Mouse (Mus musculus) midbrain, embryonic 11.5 days (tissue): ENCODE measurements around the gene Smarce1. TPM values are rescaled to one million over a fixed set of nuclear protein-coding genes. Genes with fewer than 3 reads are reported as not detected.

Source experiments
- ATAC-seq: fragments of 200-750 bp; cut with Nextera tagmentation; 2 replicates; pipeline ENCODE4 v1.8.0; 2017; ENCODE audit warnings: moderate TSS enrichment, moderate library complexity; ENCODE audit not compliant: low FRiP score
- DNase-seq: peaks from one replicate; pipeline ENCODE4 v3.0.0; 2015; ENCODE audit warnings: low spot score; ENCODE audit errors: missing footprints
- H3K27ac ChIP-seq: fragments of 300-500 bp; sonication (generic); 2 replicates; pipeline ENCODE4 v1.5.1; 2014; ENCODE audit warnings: low read depth, low read length
- H3K27me3 ChIP-seq: fragments of 300-500 bp; sonication (generic); 2 replicates; pipeline ENCODE4 v1.6.1; 2014; ENCODE audit warnings: mild to moderate bottlenecking, low read length, moderate library complexity, mixed read lengths; ENCODE audit not compliant: control insufficient read depth, insufficient read depth
- H3K36me3 ChIP-seq: fragments of 300-500 bp; sonication (generic); 2 replicates; pipeline ENCODE4 v1.6.1; 2014; ENCODE audit warnings: mild to moderate bottlenecking, low read length, moderate library complexity, mixed read lengths; ENCODE audit not compliant: control insufficient read depth, insufficient read depth
- H3K4me1 ChIP-seq: fragments of 300-500 bp; sonication (generic); 2 replicates; pipeline ENCODE4 v1.6.1; 2014; ENCODE audit warnings: low read length; ENCODE audit not compliant: control insufficient read depth, insufficient read depth
- H3K4me2 ChIP-seq: fragments of 300-500 bp; sonication (generic); 2 replicates; pipeline ENCODE4 v1.6.1; 2014; ENCODE audit warnings: mild to moderate bottlenecking, moderate library complexity
- H3K4me3 ChIP-seq: fragments of 300-500 bp; sonication (generic); 2 replicates; pipeline ENCODE4 v1.5.1; 2014; ENCODE audit warnings: low read depth, low read length
- H3K9ac ChIP-seq: fragments of 300-500 bp; sonication (generic); 2 replicates; pipeline ENCODE4 v1.6.1; 2014; ENCODE audit warnings: low read length
- H3K9me3 ChIP-seq: fragments of 300-500 bp; sonication (generic); 2 replicates; pipeline ENCODE4 v1.6.1; 2016; ENCODE audit warnings: low read length; ENCODE audit not compliant: control insufficient read depth
- WGBS: fragments of 180-500 bp; shearing (Covaris S2); extraction: QIAGEN DNeasy Blood & Tissue Kit; methylation state at CpG from one replicate; pipeline ENCODE4 v1.1.7; 2014; 5-methylcytosine and 5-hydroxymethylcytosine counted together
- polyA plus RNA-seq: library from polyadenylated mRNA; unstranded; fragments of >200 nt; fragmentation: Nextera tagmentation; extraction: Ambion mirVana; gene quantifications from 2 replicates; pipeline ENCODE4 v1.2.1, GENCODE M21; 2014

Smarce1 gene
- polyA plus RNA-seq, 1 experiment from 2014 or later = 184 TPM

DNA sequence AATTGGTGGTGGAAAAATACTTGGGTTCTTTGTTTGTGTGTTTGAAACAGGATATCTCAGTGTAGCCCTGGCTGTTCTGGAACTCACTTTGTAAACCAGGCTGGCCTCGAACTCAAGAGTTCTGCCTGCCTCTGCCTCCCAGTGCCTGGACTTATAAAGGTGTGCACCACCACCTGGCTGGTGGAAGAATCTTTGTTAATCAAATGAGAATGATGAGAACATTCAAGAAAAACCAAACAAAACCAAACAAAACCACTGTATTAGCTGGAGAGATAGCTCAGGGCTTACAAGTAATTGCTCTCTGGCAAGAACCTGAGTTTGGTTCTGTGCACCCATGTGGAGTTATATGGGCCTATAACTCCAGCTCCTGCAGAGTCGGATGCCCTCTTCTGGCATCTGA, 61.4 kb downstream of the Smarce1 start:
- DNase-seq (no peak), ATAC-seq (no peak)
- H3K27ac ChIP-seq = no peak overlapping the region
- no peaks in the 10 kb centered on the region for H3K9me3 ChIP-seq
- no peak overlapping the region for H3K4me2 ChIP-seq
- H3K4me3 ChIP-seq = no peak overlapping the region
- no peaks in the 10 kb centered on the region for H3K27me3 ChIP-seq
- WGBS = 89% methylated on average over 2 of the region's 2 CpGs
- no peaks in the 10 kb centered on the region for H3K36me3 ChIP-seq
- no peaks in the 10 kb centered on the region for H3K4me1 ChIP-seq
- H3K9ac ChIP-seq = no peak overlapping the region

DNA sequence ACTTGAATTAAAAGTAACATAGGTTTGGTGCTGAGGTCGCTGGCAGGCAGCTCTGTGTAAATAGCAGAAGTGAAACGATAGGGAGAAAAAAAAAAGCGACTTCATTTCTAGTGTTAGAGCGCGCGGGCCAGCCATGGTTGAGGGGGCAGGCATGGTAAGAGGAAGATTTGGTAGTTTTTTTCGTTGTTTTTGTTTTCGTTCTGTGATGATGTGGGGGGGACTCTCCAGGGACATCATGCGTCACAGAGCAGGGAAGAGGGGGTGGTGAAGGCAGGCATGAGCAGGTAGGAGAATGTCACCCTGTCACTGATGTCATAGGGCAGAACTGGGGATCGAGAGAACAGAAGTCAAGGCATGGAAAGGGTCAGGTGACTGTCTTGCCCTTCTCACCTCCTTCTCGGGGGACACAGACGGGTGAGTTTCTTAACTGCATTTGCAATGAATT, 62.8 kb downstream of the Smarce1 start:
- no peaks in the 10 kb centered on the region for H3K36me3 ChIP-seq
- DNase-seq = no peak
- H3K4me3 ChIP-seq = no peak overlapping the region
- 70% methylated on average over 12 of the region's 12 CpGs for WGBS
- no peaks in the 10 kb centered on the region for H3K4me1 ChIP-seq
- no peak overlapping the region for H3K27ac ChIP-seq
- H3K4me2 ChIP-seq = no peak overlapping the region
- no peaks in the 10 kb centered on the region for H3K27me3 ChIP-seq
- H3K9ac ChIP-seq = no peak overlapping the region
- ATAC-seq = no peak
- no peaks in the 10 kb centered on the region for H3K9me3 ChIP-seq

DNA sequence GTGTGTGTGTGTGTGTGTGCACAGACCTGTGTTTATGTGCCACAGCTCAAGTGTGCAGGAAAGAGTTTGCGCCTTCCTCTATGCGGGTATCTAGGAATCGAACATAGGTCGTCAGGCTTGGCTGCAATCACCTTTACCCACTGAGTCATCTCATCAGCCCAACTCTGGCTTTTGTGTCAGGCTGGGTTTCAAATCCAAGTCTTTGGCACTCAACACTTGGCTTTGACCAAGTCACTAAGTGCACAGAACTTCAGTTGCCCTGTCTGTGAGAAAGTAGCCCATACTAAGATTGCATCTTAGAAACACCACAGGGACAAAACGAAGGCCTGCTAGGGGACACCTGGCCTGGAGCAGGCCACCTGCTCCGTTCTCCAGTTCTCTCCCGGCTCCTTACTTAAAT, 63.2 kb downstream of the Smarce1 start:
- WGBS = 86% methylated on average over 7 of the region's 7 CpGs
- ATAC-seq (no peak), DNase-seq (no peak)
- H3K9ac ChIP-seq = no peak overlapping the region
- no peaks in the 10 kb centered on the region for H3K36me3 ChIP-seq
- no peak overlapping the region for H3K27ac ChIP-seq
- no peak overlapping the region for H3K4me2 ChIP-seq
- H3K4me3 ChIP-seq = no peak overlapping the region
- H3K27me3 ChIP-seq = no peaks in the 10 kb centered on the region
- H3K9me3 ChIP-seq = no peaks in the 10 kb centered on the region
- H3K4me1 ChIP-seq = no peaks in the 10 kb centered on the region

DNA sequence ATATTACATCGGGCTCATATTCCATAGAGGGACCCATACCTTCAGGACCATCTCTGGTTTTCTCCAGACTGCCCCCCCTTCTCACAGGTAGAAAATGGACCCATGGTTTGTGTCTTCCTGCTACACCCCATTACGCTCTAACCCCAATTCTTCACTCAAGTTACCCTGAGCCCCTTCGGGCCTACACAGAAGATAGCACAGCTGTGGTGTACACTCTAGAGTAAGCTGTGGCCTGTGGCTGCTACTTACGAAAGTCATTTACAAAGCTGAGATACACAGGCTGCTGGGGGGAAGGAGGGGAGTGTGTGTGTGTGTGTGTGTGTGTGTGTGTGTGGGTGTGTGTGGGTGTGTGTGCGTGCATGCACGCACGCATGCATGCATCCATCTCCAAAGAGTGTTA, 64.6 kb downstream of the Smarce1 start:
- H3K36me3 ChIP-seq = no peaks in the 10 kb centered on the region
- DNase-seq (no peak), ATAC-seq (no peak)
- H3K4me3 ChIP-seq = no peak overlapping the region
- H3K4me1 ChIP-seq = no peaks in the 10 kb centered on the region
- no peaks in the 10 kb centered on the region for H3K27me3 ChIP-seq
- H3K9ac ChIP-seq = no peak overlapping the region
- WGBS = 96% methylated on average over 7 of the region's 7 CpGs
- no peak overlapping the region for H3K27ac ChIP-seq
- no peak overlapping the region for H3K4me2 ChIP-seq
- H3K9me3 ChIP-seq = no peaks in the 10 kb centered on the region

DNA sequence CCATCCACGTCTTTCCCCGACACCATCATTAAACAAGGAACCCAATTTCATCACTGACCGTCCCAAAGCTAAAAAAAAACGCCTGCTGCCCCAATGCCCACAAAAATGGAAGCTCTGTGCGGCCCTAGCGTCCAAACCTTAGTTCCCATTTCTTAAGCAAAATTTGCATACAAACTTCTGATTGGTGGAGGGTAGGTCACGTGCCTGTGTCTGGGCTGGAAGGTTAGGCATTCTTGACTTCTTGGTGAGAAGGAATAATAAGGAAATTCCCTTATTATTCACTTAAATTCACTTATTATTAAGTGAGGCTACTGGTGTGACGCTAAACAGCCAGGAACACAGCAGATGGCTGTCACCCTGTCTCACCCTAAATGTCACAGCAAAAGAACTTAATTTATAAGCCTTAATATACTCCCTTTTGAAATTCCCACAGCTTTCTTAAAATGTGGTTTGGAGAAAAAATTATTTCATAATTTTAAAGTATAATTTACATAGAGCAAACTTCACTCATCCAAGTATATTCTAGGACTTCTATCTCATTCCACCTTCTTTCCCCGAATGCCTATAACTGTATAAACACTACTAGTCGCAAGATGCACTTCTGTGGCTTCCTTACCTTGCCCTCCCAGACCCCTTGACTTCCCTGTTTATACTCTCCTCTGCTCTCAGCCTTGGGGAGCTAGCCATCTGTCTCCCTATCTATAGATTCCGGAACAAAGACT, 65.6 kb downstream of the Smarce1 start:
- no peaks in the 10 kb centered on the region for H3K36me3 ChIP-seq
- H3K4me1 ChIP-seq = no peaks in the 10 kb centered on the region
- H3K9ac ChIP-seq = no peak overlapping the region
- H3K27ac ChIP-seq = no peak overlapping the region
- no peak overlapping the region for H3K4me3 ChIP-seq
- WGBS = 80% methylated on average over 11 of the region's 11 CpGs
- H3K27me3 ChIP-seq = no peaks in the 10 kb centered on the region
- no peak for DNase-seq
- no peak overlapping the region for H3K4me2 ChIP-seq
- H3K9me3 ChIP-seq = no peaks in the 10 kb centered on the region
- no peak for ATAC-seq

DNA sequence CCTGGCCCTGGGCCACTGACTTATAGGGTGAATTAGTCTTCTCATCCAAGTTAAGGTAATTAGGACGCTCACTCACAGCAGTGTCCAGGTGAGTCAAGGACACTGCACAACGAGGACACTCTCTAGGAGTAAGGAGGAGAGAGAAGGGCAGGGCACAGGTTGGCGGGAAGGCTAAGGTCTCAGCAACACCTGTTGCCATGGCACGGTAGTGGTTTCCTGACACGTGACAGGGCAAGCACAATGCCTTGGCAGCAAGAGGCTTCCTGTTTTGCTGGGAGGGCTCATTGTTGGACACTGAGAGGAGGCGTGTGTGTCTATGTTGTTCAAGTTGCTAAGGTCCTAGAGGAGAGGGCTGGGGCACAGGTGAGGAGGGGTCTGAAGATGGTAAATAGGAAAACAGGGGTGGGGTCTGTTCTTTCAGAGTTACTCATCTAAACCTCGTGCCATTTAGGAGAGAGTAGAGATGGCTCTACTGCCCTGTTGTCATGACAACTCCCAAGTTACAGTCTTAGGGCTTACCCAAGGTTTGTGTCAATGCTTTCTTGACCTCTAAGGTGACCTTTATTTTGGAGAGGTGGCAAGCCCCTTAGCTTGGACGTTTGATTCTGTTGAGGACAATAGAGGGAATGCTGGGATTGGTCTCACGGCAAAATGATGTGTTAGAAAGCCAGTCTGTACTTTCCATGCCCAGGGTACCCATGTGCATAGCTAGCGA, 67.7 kb downstream of the Smarce1 start:
- DNase-seq = no peak
- Histone ChIP-seq H3K4me2 (no peak overlapping the region), H3K27me3 (no peaks in the 10 kb centered on the region), H3K36me3 (no peaks in the 10 kb centered on the region), H3K9ac (no peak overlapping the region), H3K9me3 (no peaks in the 10 kb centered on the region), H3K4me3 (no peak overlapping the region), H3K27ac (no peak overlapping the region), H3K4me1 (no peaks in the 10 kb centered on the region)
- ATAC-seq = no peak
- 77% methylated on average over 10 of the region's 10 CpGs for WGBS

DNA sequence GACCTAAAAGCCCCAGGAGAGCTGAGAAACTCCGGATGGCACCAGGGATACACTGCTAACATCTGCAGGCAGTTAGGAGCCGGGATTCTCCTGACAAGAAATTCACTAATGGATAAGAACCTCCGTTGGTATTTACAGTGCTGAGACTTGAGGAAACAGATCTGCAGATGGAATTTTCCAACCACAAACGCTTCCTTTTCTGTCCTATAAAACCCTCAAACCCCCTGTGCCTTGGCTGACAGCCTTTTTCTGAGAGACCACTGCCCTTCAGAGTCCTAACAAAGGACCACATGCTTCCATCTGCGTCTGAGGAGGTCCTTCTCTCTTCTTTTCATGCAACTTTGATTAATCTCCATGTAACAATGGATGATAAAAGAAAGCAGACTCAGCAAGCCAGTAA, 69.2 kb downstream of the Smarce1 start:
- Histone ChIP-seq H3K4me3 (no peak overlapping the region), H3K36me3 (no peaks in the 10 kb centered on the region), H3K27me3 (no peaks in the 10 kb centered on the region), H3K4me1 (no peaks in the 10 kb centered on the region), H3K9me3 (no peaks in the 10 kb centered on the region), H3K4me2 (no peak overlapping the region), H3K27ac (no peak overlapping the region), H3K9ac (no peak overlapping the region)
- ATAC-seq (no peak), DNase-seq (no peak)
- WGBS = 65% methylated on average over 5 of the region's 5 CpGs

DNA sequence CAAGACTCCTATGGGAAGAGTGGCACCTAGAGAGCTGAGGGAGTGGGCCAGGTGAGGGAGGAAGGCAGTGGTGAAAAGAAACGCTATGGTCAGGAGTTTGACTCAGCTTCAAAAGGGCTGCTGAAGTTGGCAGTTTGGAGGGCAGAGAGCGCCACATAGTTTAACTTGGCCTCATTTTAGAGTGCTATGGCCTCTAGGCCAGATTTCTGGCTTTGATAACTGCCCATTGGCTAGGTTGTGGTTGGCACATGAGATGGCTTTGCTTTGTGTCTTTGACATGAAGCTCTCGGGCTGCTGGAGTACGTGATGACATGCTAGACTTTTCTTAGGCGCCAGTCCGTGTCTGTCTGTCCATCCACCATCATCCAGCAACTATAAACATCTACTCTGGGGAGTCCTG, 70.6 kb downstream of the Smarce1 start:
- DNase-seq (no peak), ATAC-seq (no peak)
- H3K36me3 ChIP-seq = no peaks in the 10 kb centered on the region
- no peaks in the 10 kb centered on the region for H3K4me1 ChIP-seq
- no peaks in the 10 kb centered on the region for H3K27me3 ChIP-seq
- no peak overlapping the region for H3K4me3 ChIP-seq
- no peak overlapping the region for H3K4me2 ChIP-seq
- H3K9ac ChIP-seq = no peak overlapping the region
- 88% methylated on average over 6 of the region's 6 CpGs for WGBS
- H3K27ac ChIP-seq = no peak overlapping the region
- no peaks in the 10 kb centered on the region for H3K9me3 ChIP-seq
